Mouse (Mus musculus) hindbrain, embryonic 16.5 days (tissue): ENCODE results near the gene Tmem139. TPM values are rescaled to one million over a fixed set of nuclear protein-coding genes. Genes with fewer than 3 reads are reported as not detected.

Experiments
- ATAC-seq: fragments of 200-750 bp; cut with Nextera tagmentation; 2 replicates; pipeline ENCODE4 v1.8.0; 2017; ENCODE audit warnings: moderate TSS enrichment, moderate library complexity
- H3K27ac ChIP-seq: fragments of 300-500 bp; sonication (generic); 2 replicates; pipeline ENCODE4 v1.5.1; 2014; ENCODE audit warnings: low read depth, mild to moderate bottlenecking, control low read depth, low read length, moderate library complexity
- H3K27me3 ChIP-seq: fragments of 300-500 bp; sonication (generic); replicated peaks from 2 replicates; pipeline ENCODE4 v1.6.1; 2014; ENCODE audit warnings: low read length; ENCODE audit not compliant: control insufficient read depth, insufficient read depth
- H3K36me3 ChIP-seq: fragments of 300-500 bp; sonication (generic); 2 replicates; pipeline ENCODE4 v1.6.1; 2014; ENCODE audit warnings: mild to moderate bottlenecking, low read length, moderate library complexity, mixed read lengths; ENCODE audit not compliant: control insufficient read depth, insufficient read depth
- H3K4me1 ChIP-seq: fragments of 300-500 bp; sonication (generic); 2 replicates; pipeline ENCODE4 v1.6.1; 2014; ENCODE audit warnings: low read depth, low read length; ENCODE audit not compliant: control insufficient read depth, insufficient read depth
- H3K4me2 ChIP-seq: fragments of 300-500 bp; sonication (generic); 2 replicates; pipeline ENCODE4 v1.6.1; 2014; ENCODE audit warnings: mild to moderate bottlenecking, low read length, control low read depth, moderate library complexity
- H3K4me3 ChIP-seq: fragments of 300-500 bp; sonication (generic); 2 replicates; pipeline ENCODE4 v1.5.1; 2014; ENCODE audit warnings: mild to moderate bottlenecking, low read length, control low read depth, moderate library complexity
- H3K9ac ChIP-seq: fragments of 300-500 bp; sonication (generic); 2 replicates; pipeline ENCODE4 v1.6.1; 2014; ENCODE audit warnings: low read depth, mild to moderate bottlenecking, control low read depth, low read length, moderate library complexity
- H3K9me3 ChIP-seq: fragments of 300-500 bp; sonication (generic); 2 replicates; pipeline ENCODE4 v1.6.1; 2014; ENCODE audit warnings: mild to moderate bottlenecking, low read length, moderate library complexity; ENCODE audit not compliant: control insufficient read depth
- WGBS: fragments of 180-500 bp; shearing (Covaris S2); extraction: QIAGEN DNeasy Blood & Tissue Kit; methylation state at CpG from one replicate; pipeline ENCODE4 v1.1.7; 2014; 5-methylcytosine and 5-hydroxymethylcytosine counted together
- polyA plus RNA-seq: library from polyadenylated mRNA; unstranded; fragments of >200 nt; fragmentation: Nextera tagmentation; extraction: Ambion mirVana; gene quantifications from 2 replicates; pipeline ENCODE4 v1.2.1, GENCODE M21; 2015

Tmem139 gene
- polyA plus RNA-seq: 0.14 TPM in 2 replicates

DNA sequence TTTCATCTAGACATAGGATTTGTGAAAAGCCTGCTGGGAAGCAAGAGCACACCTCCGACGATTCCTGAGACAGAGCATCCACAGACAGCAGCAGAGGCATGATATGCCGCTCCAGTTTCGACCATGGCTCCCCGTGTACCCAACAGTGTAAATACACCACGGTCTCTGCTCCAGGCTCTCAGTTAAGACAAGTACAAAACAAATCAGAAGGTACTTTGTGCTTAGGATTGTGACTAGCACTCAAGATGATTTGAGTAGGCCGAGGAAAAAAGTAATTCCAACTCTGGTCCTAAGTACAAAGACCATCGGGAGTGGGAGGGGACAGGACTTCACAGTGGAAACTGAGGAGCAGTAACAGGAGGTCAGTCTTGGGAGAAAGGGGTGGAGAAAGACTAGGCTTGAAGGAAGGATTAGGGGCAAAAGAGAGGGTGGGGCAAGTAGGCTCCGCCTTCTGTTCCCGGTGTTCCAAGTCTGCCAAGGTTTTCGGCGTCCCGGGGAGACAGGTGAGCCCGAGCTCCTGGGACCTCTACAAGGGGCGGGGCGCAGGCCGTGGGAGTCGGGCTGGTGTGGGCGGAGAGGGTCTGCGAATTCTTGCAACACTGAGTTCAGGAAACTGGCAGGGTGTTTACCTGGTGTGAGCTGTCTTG, at the start of gene Tmem139:
TSS of gene Tmem139 (plus strand) at position 447 of the 647 bp plus-strand sequence.
- Histone ChIP-seq H3K27ac (no peak within 1 kb of the TSS), H3K9ac (no peak within 1 kb of the TSS), H3K36me3 (no peaks in the 10 kb centered on the region), H3K4me3 (no peak within 1 kb of the TSS), H3K9me3 (no peaks in the 10 kb centered on the region), H3K27me3 (no peaks in the 10 kb centered on the region), H3K4me1 (peaks cover 7% of the 10 kb centered on the region), H3K4me2 (no peak within 1 kb of the TSS)
- ATAC-seq: no peak
- WGBS: 20% methylated on average over 20 of the region's 20 CpGs

DNA sequence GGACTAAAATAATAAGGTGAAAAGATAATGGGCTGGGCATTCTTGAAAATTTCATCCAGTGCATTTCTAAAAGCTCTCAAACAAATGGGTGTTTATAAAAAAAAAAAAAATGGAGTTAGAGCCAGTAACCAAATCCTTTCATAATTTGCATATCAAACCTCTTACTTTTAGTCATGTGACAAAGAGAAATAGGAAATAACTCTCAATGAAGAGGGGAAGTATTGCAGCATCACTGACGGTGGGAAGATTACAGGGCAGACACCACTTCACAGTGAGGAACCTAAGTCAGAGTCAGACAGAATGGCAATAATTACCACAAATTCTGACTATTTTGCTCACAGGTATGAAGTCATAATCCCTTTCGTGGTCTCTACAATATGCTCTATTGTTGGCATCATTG, 46.7 kb upstream of the Tmem139 start, which contains the start of gene Tas2r144:
TSS of gene Tas2r144 (plus strand) at position 301 of the 400 bp plus-strand sequence.
- Histone ChIP-seq H3K36me3 (no peaks in the 10 kb centered on the region), H3K9ac (no peak within 1 kb of the TSS), H3K27me3 (no peaks in the 10 kb centered on the region), H3K4me3 (no peak within 1 kb of the TSS), H3K4me2 (no peak within 1 kb of the TSS), H3K27ac (no peak within 1 kb of the TSS), H3K4me1 (no peaks in the 10 kb centered on the region), H3K9me3 (no peaks in the 10 kb centered on the region)
- 84% methylated on average over 2 of the region's 2 CpGs for WGBS
- ATAC-seq: no peak

GRCm38 (mm10) chr6:42222286-42222685, 39.5 kb upstream of the Tmem139 start:
- Histone ChIP-seq H3K4me2 (no peak overlapping the region), H3K4me3 (no peak overlapping the region), H3K36me3 (no peaks in the 10 kb centered on the region), H3K27me3 (no peaks in the 10 kb centered on the region), H3K4me1 (no peaks in the 10 kb centered on the region), H3K9ac (no peak overlapping the region), H3K27ac (no peak overlapping the region), H3K9me3 (no peaks in the 10 kb centered on the region)
- ATAC-seq: peak; percentile 56
- WGBS: 38% methylated on average over 3 of the region's 3 CpGs

DNA sequence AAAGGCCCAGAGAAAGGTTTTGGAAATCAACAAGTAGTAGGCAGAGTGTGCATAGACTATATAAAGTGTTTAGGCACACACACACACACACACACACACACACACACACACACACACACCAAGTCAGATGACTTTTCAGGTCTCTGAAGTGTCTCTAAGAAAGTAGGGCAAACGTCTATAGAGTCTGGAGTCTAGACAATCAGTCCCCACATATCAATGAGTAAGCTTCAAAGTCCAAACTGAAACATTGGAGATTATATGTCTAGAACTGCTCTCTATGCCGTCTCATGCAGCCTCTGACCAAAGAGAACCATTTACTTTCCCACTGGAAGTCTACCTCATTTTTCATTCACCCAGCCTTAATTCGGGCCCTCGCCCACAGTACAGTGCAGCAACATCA, 36.7 kb upstream of the Tmem139 start:
- H3K4me3 ChIP-seq: no peak overlapping the region
- no peaks in the 10 kb centered on the region for H3K27me3 ChIP-seq
- no peaks in the 10 kb centered on the region for H3K4me1 ChIP-seq
- no peak overlapping the region for H3K4me2 ChIP-seq
- H3K9me3 ChIP-seq: no peaks in the 10 kb centered on the region
- WGBS: 78% methylated on average over 4 of the region's 4 CpGs
- ATAC-seq: no peak
- H3K36me3 ChIP-seq: no peaks in the 10 kb centered on the region
- no peak overlapping the region for H3K9ac ChIP-seq
- no peak overlapping the region for H3K27ac ChIP-seq

- Histone ChIP-seq H3K36me3 (no peaks in the 10 kb centered on the region), H3K9me3 (no peaks in the 10 kb centered on the region), H3K9ac (no peak overlapping the region), H3K4me2 (no peak overlapping the region), H3K27ac (no peak overlapping the region), H3K4me3 (no peak overlapping the region), H3K4me1 (no peaks in the 10 kb centered on the region), H3K27me3 (no peaks in the 10 kb centered on the region)
- 0 out of 2 replicates have a peak, but pooled peaks have one; percentile 50 for ATAC-seq
- 34% methylated on average over 17 of the region's 17 CpGs for WGBS
Observed at GRCm38 (mm10) chr6:42227240-42228101, 34.3 kb upstream of the Tmem139 start.

DNA sequence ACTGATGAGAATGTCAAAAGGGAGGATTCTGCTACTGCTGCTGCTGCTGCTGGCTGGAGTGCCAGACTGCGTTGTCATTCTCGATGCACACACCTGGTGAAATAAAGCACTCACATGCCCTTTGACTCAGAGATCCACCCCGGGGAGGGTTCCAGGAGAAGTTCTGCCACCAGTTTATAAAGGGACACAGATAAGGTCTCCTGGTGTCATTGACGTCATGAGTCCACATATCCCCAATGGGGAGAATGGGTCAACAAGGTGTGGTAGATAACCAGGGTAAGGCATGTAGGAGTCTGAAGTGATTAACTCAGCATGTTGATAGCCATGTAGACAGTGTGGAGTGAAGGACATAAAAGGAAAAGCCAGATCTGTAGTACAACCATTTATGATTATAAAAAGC, 32.2 kb upstream of the Tmem139 start:
- H3K27ac ChIP-seq: no peak overlapping the region
- no peak for ATAC-seq
- no peaks in the 10 kb centered on the region for H3K4me1 ChIP-seq
- H3K27me3 ChIP-seq: no peaks in the 10 kb centered on the region
- no peaks in the 10 kb centered on the region for H3K9me3 ChIP-seq
- no peaks in the 10 kb centered on the region for H3K36me3 ChIP-seq
- WGBS: 82% methylated on average over 4 of the region's 4 CpGs
- H3K4me2 ChIP-seq: no peak overlapping the region
- no peak overlapping the region for H3K9ac ChIP-seq
- H3K4me3 ChIP-seq: no peak overlapping the region

DNA sequence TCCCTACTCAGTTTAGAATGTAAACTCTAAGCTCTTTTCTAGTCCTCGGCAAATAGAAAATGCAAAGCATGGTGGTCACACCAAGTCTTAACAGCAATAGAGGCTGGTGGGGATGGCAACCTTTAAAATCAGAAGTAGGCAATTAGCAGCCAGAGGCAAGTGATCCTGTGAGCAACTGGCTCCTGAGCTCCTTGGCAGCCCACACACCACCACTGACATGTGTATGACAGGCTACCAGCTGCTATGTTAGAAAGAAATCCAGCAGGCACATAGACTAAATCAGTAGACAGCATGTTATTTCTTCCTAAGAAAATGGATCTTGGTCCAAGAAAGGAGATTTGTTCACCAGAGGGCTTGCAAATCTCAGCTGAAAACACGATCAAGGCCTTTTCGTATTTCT, 30.6 kb upstream of the Tmem139 start:
- no peak for ATAC-seq
- Histone ChIP-seq H3K36me3 (no peaks in the 10 kb centered on the region), H3K4me3 (no peak overlapping the region), H3K4me1 (no peaks in the 10 kb centered on the region), H3K4me2 (no peak overlapping the region), H3K9ac (no peak overlapping the region), H3K9me3 (no peaks in the 10 kb centered on the region), H3K27ac (no peak overlapping the region), H3K27me3 (no peaks in the 10 kb centered on the region)
- WGBS: 87% methylated on average over 3 of the region's 3 CpGs

GRCm38 (mm10) chr6:42237276-42237805, 24.4 kb upstream of the Tmem139 start:
- Histone ChIP-seq H3K9ac (no peak overlapping the region), H3K4me3 (no peak overlapping the region), H3K27ac (no peak overlapping the region), H3K27me3 (no peaks in the 10 kb centered on the region), H3K4me1 (no peaks in the 10 kb centered on the region), H3K4me2 (no peak overlapping the region), H3K36me3 (no peaks in the 10 kb centered on the region), H3K9me3 (no peaks in the 10 kb centered on the region)
- no peak for ATAC-seq
- WGBS: 70% methylated on average over 6 of the region's 6 CpGs
